Mouse (Mus musculus): Measurements from ENCODE around the gene Ryk. TPM values are rescaled to one million over a fixed set of nuclear protein-coding genes. Genes with fewer than 3 reads are reported as not detected.

Gene Ryk
- total and polyA plus RNA-seq, 3 experiments: 31.5 to 39.7 (median 38.1) TPM

- H3K79me2 ChIP-seq (replicated peaks; ENCODE audit: control insufficient read depth, insufficient read depth, low read length): 0 out of 2 replicates have a peak, but pooled peaks cover 3% of the 10 kb centered on the region
- 26% methylated on average over 7 of the region's 7 CpGs for WGBS
- DNase-seq: no peak
- H3K27ac ChIP-seq: no peak overlapping the region
- H3K36me3 ChIP-seq (ENCODE audit: control insufficient read depth, insufficient read depth, low read length): no peaks in the 10 kb centered on the region
- TF ChIP-seq EP300 (IDR thresholded peaks at IDR 0.05; ENCODE audit: insufficient read depth, low read depth, low read length): no peak
- no peak for TF ChIP-seq POLR2A (IDR thresholded peaks at IDR 0.05; ENCODE audit: insufficient read depth, low read depth, low read length)
- TF ChIP-seq CTCF (IDR thresholded peaks at IDR 0.05): no peak
- no peak overlapping the region for H3K4me3 ChIP-seq
- peaks cover 18% of the 10 kb centered on the region for H3K4me1 ChIP-seq (ENCODE audit: control insufficient read depth, insufficient read depth, low read length)
- no peaks in the 10 kb centered on the region for H3K27me3 ChIP-seq (ENCODE audit: control insufficient read depth, insufficient read depth, low read length)
- intact Hi-C loops (cut with DNase I): no loop called here
- H3K9ac ChIP-seq (ENCODE audit: low read depth, low read length): no peak overlapping the region
These were observed 26.2 kb downstream of the Ryk start for GRCm38 (mm10) chr9:102860802-102861469.

- Histone ChIP-seq H3K27me3 (ENCODE audit: control insufficient read depth, insufficient read depth, low read length) (no peaks in the 10 kb centered on the region), H3K27ac (no peak overlapping the region), H3K79me2 (replicated peaks; ENCODE audit: control insufficient read depth, insufficient read depth, low read length) (0 out of 2 replicates have a peak, but pooled peaks cover 3% of the 10 kb centered on the region), H3K36me3 (ENCODE audit: control insufficient read depth, insufficient read depth, low read length) (no peaks in the 10 kb centered on the region), H3K4me3 (no peak overlapping the region), H3K9ac (ENCODE audit: low read depth, low read length) (no peak overlapping the region), H3K4me1 (ENCODE audit: control insufficient read depth, insufficient read depth, low read length) (peaks cover 18% of the 10 kb centered on the region)
- 83% methylated on average over 7 of the region's 7 CpGs for WGBS
- intact Hi-C loops (cut with DNase I): no loop called here
- no peak for TF ChIP-seq POLR2A (IDR thresholded peaks at IDR 0.05; ENCODE audit: insufficient read depth, low read depth, low read length)
- TF ChIP-seq CTCF (IDR thresholded peaks at IDR 0.05): no peak
- TF ChIP-seq EP300 (IDR thresholded peaks at IDR 0.05; ENCODE audit: insufficient read depth, low read depth, low read length): no peak
- no peak for DNase-seq
These were observed 27.1 kb downstream of the Ryk start for GRCm38 (mm10) chr9:102861789-102862188.

- DNase-seq: no peak
- Histone ChIP-seq H3K27me3 (ENCODE audit: control insufficient read depth, insufficient read depth, low read length) (no peaks in the 10 kb centered on the region), H3K9ac (ENCODE audit: low read depth, low read length) (no peak overlapping the region), H3K79me2 (replicated peaks; ENCODE audit: control insufficient read depth, insufficient read depth, low read length) (0 out of 2 replicates have a peak, but pooled peaks cover 3% of the 10 kb centered on the region), H3K27ac (no peak overlapping the region), H3K4me3 (no peak overlapping the region), H3K4me1 (ENCODE audit: control insufficient read depth, insufficient read depth, low read length) (peaks cover 18% of the 10 kb centered on the region), H3K36me3 (ENCODE audit: control insufficient read depth, insufficient read depth, low read length) (no peaks in the 10 kb centered on the region)
- intact Hi-C loops (cut with DNase I): no loop called here
- TF ChIP-seq POLR2A (IDR thresholded peaks at IDR 0.05; ENCODE audit: insufficient read depth, low read depth, low read length) (no peak), EP300 (IDR thresholded peaks at IDR 0.05; ENCODE audit: insufficient read depth, low read depth, low read length) (no peak), CTCF (IDR thresholded peaks at IDR 0.05) (no peak)
- 92% methylated on average over 3 of the region's 3 CpGs for WGBS
These were observed 27.5 kb downstream of the Ryk start for GRCm38 (mm10) chr9:102862260-102862659.

- DNase-seq: peak; percentile 77 to 84
- H3K27me3 ChIP-seq (ENCODE audit: control insufficient read depth, insufficient read depth, low read length): no peaks in the 10 kb centered on the region
- 30% methylated on average over 14 of the region's 14 CpGs for WGBS
- peaks cover 18% of the 10 kb centered on the region for H3K4me1 ChIP-seq (ENCODE audit: control insufficient read depth, insufficient read depth, low read length)
- H3K4me3 ChIP-seq: no peak overlapping the region
- no peaks in the 10 kb centered on the region for H3K79me2 ChIP-seq (replicated peaks; ENCODE audit: control insufficient read depth, insufficient read depth, low read length)
- peak overlapping the region; percentile 19; the same call in 1 of the 2 replicates for H3K27ac ChIP-seq
- H3K9ac ChIP-seq (ENCODE audit: low read depth, low read length): no peak overlapping the region
- no peaks in the 10 kb centered on the region for H3K36me3 ChIP-seq (ENCODE audit: control insufficient read depth, insufficient read depth, low read length)
- TF ChIP-seq EP300 (IDR thresholded peaks at IDR 0.05; ENCODE audit: insufficient read depth, low read depth, low read length) (no peak), CTCF (IDR thresholded peaks at IDR 0.05) (no peak), POLR2A (IDR thresholded peaks at IDR 0.05; ENCODE audit: insufficient read depth, low read depth, low read length) (no peak)
- intact Hi-C loops (cut with DNase I): no loop called here
These were observed 29.3 kb downstream of the Ryk start for GRCm38 (mm10) chr9:102863876-102864545.

GRCm38 (mm10) chr9:102864931-102865330 lies 30.2 kb downstream of the Ryk start:
- H3K27ac ChIP-seq: no peak overlapping the region
- no peaks in the 10 kb centered on the region for H3K79me2 ChIP-seq (replicated peaks; ENCODE audit: control insufficient read depth, insufficient read depth, low read length)
- no peaks in the 10 kb centered on the region for H3K27me3 ChIP-seq (ENCODE audit: control insufficient read depth, insufficient read depth, low read length)
- H3K36me3 ChIP-seq (ENCODE audit: control insufficient read depth, insufficient read depth, low read length): no peaks in the 10 kb centered on the region
- H3K9ac ChIP-seq (ENCODE audit: low read depth, low read length): no peak overlapping the region
- TF ChIP-seq CTCF (IDR thresholded peaks at IDR 0.05) (no peak), POLR2A (IDR thresholded peaks at IDR 0.05; ENCODE audit: insufficient read depth, low read depth, low read length) (no peak), EP300 (IDR thresholded peaks at IDR 0.05; ENCODE audit: insufficient read depth, low read depth, low read length) (no peak)
- 54% methylated on average over 8 of the region's 8 CpGs for WGBS
- H3K4me3 ChIP-seq: no peak overlapping the region
- DNase-seq: no peak
- intact Hi-C loops (cut with DNase I): loop anchor here (5.0 kb wide), 2 partner anchors 33 to 63 kb away; partner anchors contain the start of gene Ryk
- H3K4me1 ChIP-seq (ENCODE audit: control insufficient read depth, insufficient read depth, low read length): peaks cover 18% of the 10 kb centered on the region
